Comparison of ENCODE assay signal across 7 mouse cellular contexts in genomic region chr2:91194624-91195332, GRCm38 (mm10). TPM values are rescaled to one million over a fixed set of nuclear protein-coding genes. Genes with fewer than 3 reads are reported as not detected.
DNase-seq lines count a peak whose midpoint lies in the region; ATAC-seq and TF ChIP-seq lines count a peak whose summit lies in the region.

No protein-coding gene starts in this region.

- TF ChIP-seq POLR2A in bone marrow macrophage, adult 2 months (IDR thresholded peaks at IDR 0.05; ENCODE audit: borderline replicate concordance, low read depth, low read length), result no peak

- peak; percentile 84 for DNase-seq in MN1 (ENCODE audit: low spot score)
- peak; percentile 39 for DNase-seq in fat pad, adult 2 months (ENCODE audit: extremely low read depth, low read depth, low spot score)
- peak; percentile 85 for DNase-seq in heart, postnatal 0 days (ENCODE audit: low spot score)
- peak; percentile 93 to 96 for DNase-seq in kidney, postnatal 25 days
- peak; percentile 26 to 64 for DNase-seq in spleen, postnatal 10 days (ENCODE audit: low spot score in 2 of 2)

- H3K27me3 ChIP-seq in heart, postnatal 0 days (ENCODE audit: control insufficient read depth, insufficient read depth, low read length), result no peaks in the 10 kb centered on the region
- H3K27me3 ChIP-seq in megakaryocyte, embryonic 14.5 days (replicated peaks), result peaks cover 6% of the 10 kb centered on the region

- peak overlapping the region; percentile 76 for H3K27ac ChIP-seq in bone marrow macrophage, adult 2 months (ENCODE audit: insufficient read depth, low read depth, low read length)
- peak overlapping the region; percentile 63 for H3K27ac ChIP-seq in heart, postnatal 0 days (ENCODE audit: low read depth)

- peak; percentile 89 for ATAC-seq in heart, postnatal 0 days (ENCODE audit: insufficient read depth, low read depth)

- peak overlapping the region; percentile 58 for H3K4me3 ChIP-seq in bone marrow macrophage, adult 2 months (ENCODE audit: insufficient read depth, low read length)
- peak overlapping the region; percentile 41 for H3K4me3 ChIP-seq in heart, postnatal 0 days (ENCODE audit: low read depth, low read length)
- peak overlapping the region; percentile 81 for H3K4me3 ChIP-seq in megakaryocyte, embryonic 14.5 days (replicated peaks)

- H3K36me3 ChIP-seq in heart, postnatal 0 days (replicated peaks; ENCODE audit: control insufficient read depth, insufficient read depth, low read length), result no peaks in the 10 kb centered on the region
- H3K36me3 ChIP-seq in megakaryocyte, embryonic 14.5 days (replicated peaks; ENCODE audit: low read length), result no peaks in the 10 kb centered on the region

- peaks cover 26% of the 10 kb centered on the region for H3K4me1 ChIP-seq in bone marrow macrophage, adult 2 months (ENCODE audit: control insufficient read depth, insufficient read depth, low read length)
- H3K4me1 ChIP-seq in heart, postnatal 0 days (ENCODE audit: control insufficient read depth, insufficient read depth), result peaks cover 14% of the 10 kb centered on the region; the same call in 1 of the 2 replicates
- peaks cover 54% of the 10 kb centered on the region for H3K4me1 ChIP-seq in megakaryocyte, embryonic 14.5 days

- no peak for TF ChIP-seq CTCF in bone marrow macrophage, adult 2 months (IDR thresholded peaks at IDR 0.05; ENCODE audit: low read depth, low read length)
- TF ChIP-seq CTCF in heart, postnatal 0 days (IDR thresholded peaks at IDR 0.05; ENCODE audit: low read depth), result peak; percentile 96

- WGBS in heart, postnatal 0 days, result 3% methylated on average over 26 of the region's 27 CpGs

- no peaks in the 10 kb centered on the region for H3K9me3 ChIP-seq in heart, postnatal 0 days (replicated peaks; ENCODE audit: control insufficient read depth, low read length)
- H3K9me3 ChIP-seq in megakaryocyte, embryonic 14.5 days, result no peaks in the 10 kb centered on the region

- no peak for TF ChIP-seq EP300 in heart, postnatal 0 days (IDR thresholded peaks at IDR 0.05; ENCODE audit: low read depth)

- H3K4me2 ChIP-seq in heart, postnatal 0 days (ENCODE audit: low read depth, low read length), result peak overlapping the region; percentile 68

- H3K9ac ChIP-seq in heart, postnatal 0 days (replicated peaks; ENCODE audit: low read depth, low read length), result peak overlapping the region; percentile 57

RNA-seq across cellular contexts. Expression of gene Nr1h3, which starts 7.9 kb away (rescaled TPM):
- polyA plus RNA-seq in bone marrow macrophage, adult 2 months (2012; ENCODE audit: insufficient read depth, insufficient read length, missing spikeins), result 12.7 and 15.9 TPM in 2 replicates
- total RNA-seq in heart, postnatal 0 days (2014; rRNA removed; ENCODE audit: low replicate concordance), result 3.6 and 9.8 TPM in 2 replicates
- polyA plus RNA-seq in heart, postnatal 0 days (2015; fragmentation: Nextera tagmentation; extraction: Ambion mirVana), result 2.0 and 2.6 TPM in 2 replicates
- 7.4 TPM in 1 of 2 replicates, not detected in the other for polyA plus RNA-seq in megakaryocyte, embryonic 14.5 days (2012; ENCODE audit: insufficient read depth, low replicate concordance)

RNA-seq across cellular contexts. Expression of gene Acp2, which starts 7.9 kb away (rescaled TPM):
- polyA plus RNA-seq in bone marrow macrophage, adult 2 months (2012; ENCODE audit: insufficient read depth, insufficient read length, missing spikeins), result 141 and 149 TPM in 2 replicates
- 20.3 and 22.0 TPM in 2 replicates for total RNA-seq in heart, postnatal 0 days (2014; rRNA removed; ENCODE audit: low replicate concordance)
- polyA plus RNA-seq in heart, postnatal 0 days (2015; fragmentation: Nextera tagmentation; extraction: Ambion mirVana), result 11.2 and 11.8 TPM in 2 replicates
- 5.2 and 6.5 TPM in 2 replicates for polyA plus RNA-seq in megakaryocyte, embryonic 14.5 days (2012; ENCODE audit: insufficient read depth, low replicate concordance)

RNA-seq across cellular contexts. Expression of gene Madd, which starts 11.1 kb away (rescaled TPM):
- polyA plus RNA-seq in bone marrow macrophage, adult 2 months (2012; ENCODE audit: insufficient read depth, insufficient read length, missing spikeins), result 82.1 and 88.6 TPM in 2 replicates
- total RNA-seq in heart, postnatal 0 days (2014; rRNA removed; ENCODE audit: low replicate concordance), result 2.1 and 4.3 TPM in 2 replicates
- polyA plus RNA-seq in heart, postnatal 0 days (2015; fragmentation: Nextera tagmentation; extraction: Ambion mirVana), result 2.4 TPM in 2 replicates
- 8.8 and 14.6 TPM in 2 replicates for polyA plus RNA-seq in megakaryocyte, embryonic 14.5 days (2012; ENCODE audit: insufficient read depth, low replicate concordance)

RNA-seq across cellular contexts. Expression of gene Ddb2, which starts 42.0 kb away (rescaled TPM):
- 12.6 and 13.1 TPM in 2 replicates for polyA plus RNA-seq in bone marrow macrophage, adult 2 months (2012; ENCODE audit: insufficient read depth, insufficient read length, missing spikeins)
- total RNA-seq in heart, postnatal 0 days (2014; rRNA removed; ENCODE audit: low replicate concordance), result 2.2 and 6.0 TPM in 2 replicates
- 4.7 and 6.0 TPM in 2 replicates for polyA plus RNA-seq in heart, postnatal 0 days (2015; fragmentation: Nextera tagmentation; extraction: Ambion mirVana)
- polyA plus RNA-seq in megakaryocyte, embryonic 14.5 days (2012; ENCODE audit: insufficient read depth, low replicate concordance), result 0.57 TPM in 1 of 2 replicates, not detected in the other

Comparison
In these comparisons a context has a peak if more than half of its experiments do, and no peak if none do; other contexts are left out.
1. Peak in every context shown above with its lines: DNase-seq, ATAC-seq, H3K4me3 ChIP-seq and H3K27ac ChIP-seq.
2. DNase-seq: peak in every context shown above with its lines; median percentile 94 in kidney, postnatal 25 days; 85 in heart, postnatal 0 days; 84 in MN1; 45 in spleen, postnatal 10 days; 39 in fat pad, adult 2 months.
3. RNA of gene Acp2, which starts 7.9 kb away (polyA plus RNA-seq): 141 to 149 TPM in bone marrow macrophage, adult 2 months; 11.2 to 11.8 TPM in heart, postnatal 0 days and 5.2 to 6.5 TPM in megakaryocyte, embryonic 14.5 days; every median in the first group is over 10 times any median in the second.